Mouse (Mus musculus) adrenal gland, postnatal 10 days (tissue): Measurements from ENCODE around the gene Fam20a. TPM values are rescaled to one million over a fixed set of nuclear protein-coding genes. Genes with fewer than 3 reads are reported as not detected.
A peak's percentile ranks its signal among the peaks of the same experiment; 100 is the strongest.

Experiments used
- DNase-seq: peaks from one replicate; pipeline ENCODE4 v3.0.0; 2021; ENCODE audit warnings: mixed read lengths
- total RNA-seq, 2 experiments: library from RNA; stranded (reverse); gene quantifications; 2 replicates each; pipeline ENCODE4 v1.2.3; 2021

Fam20a gene
- total RNA-seq, 2 experiments from 2014 or later = 9.8 to 14.5 TPM

DNA sequence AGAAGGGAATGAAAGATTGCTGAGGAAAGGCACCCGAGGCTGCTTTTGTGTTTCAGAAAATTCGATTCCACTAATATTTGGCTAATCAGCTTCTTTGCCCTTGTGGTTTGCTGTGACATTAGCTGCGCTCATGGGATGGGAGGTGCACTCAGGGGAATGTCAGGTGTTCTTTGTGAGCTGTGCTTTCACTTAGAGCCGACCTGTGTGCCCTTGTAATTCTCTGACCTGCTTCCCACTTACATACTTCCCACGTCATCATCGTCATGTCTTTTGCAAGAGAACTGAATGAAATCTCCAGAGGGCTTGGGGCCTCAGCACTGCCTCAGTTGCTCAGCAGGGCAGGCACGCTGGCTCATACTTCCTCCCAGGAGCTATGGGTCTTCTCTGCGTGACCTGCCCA lies 68.9 kb downstream of the Fam20a start:
- DNase-seq = no peak

DNA sequence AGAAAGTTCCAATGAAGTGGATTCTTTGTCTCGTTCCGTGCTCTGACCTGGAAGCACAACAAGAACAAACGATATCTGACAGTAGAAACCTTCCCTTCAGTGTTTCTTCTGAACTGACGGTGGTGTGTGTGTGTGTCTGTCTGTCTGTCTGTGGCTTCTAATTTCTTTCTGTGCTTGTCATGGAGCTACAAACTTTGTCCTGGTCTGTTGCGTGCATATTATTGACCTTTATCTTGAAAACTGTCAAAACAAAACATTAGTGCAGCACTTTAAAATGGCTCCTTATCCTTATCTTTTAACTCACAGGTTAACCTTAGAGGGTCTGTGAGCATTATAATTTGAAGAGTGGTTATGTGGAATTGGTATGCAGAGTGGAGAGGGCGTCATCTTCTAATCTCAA lies 69.6 kb downstream of the Fam20a start:
- DNase-seq = no peak

GRCm38 (mm10) chr11:109651566-109652024 lies 70.5 kb downstream of the Fam20a start:
- peak; percentile 62 for DNase-seq

DNA sequence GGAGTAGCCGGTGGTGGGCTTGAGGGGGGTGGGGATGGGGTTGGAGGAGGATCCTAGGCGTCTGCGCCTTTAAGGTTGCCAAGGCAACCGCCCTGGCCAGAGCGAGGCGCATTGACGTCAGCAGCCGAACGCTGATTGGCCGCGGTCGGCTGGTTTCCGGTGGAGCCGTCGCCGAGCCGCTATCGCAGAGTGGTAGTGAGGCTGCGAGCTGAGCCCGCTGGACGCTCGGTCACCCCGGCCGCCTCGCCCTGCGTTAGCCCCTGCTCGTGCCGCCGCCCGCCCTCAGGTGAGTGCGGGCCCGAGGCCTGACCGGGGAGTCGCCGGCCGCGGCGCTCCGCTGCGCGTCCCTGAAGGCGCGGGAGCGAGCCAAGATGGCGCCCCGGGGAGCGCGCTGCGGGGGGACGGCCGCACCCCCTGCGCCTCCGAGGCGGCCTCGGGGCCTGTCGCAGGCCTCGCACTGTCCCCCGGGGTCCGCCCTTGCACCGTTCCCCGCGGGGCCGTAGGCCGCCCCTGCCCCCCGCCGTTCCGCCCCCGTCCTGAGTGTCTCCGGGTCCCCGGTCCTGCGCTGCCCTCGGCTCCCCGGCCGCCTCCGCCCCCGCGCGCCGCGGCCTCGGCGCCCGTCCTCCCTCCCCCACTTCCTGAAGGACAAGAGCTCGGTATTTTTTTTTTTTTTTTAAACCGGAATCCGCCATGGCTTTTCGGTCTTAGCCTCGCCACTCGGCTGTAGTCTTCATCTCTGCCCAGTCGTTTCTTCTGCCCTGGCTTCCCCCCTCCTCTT lies 71.1 kb downstream of the Fam20a start:
- DNase-seq = peak; percentile 95

- peak; percentile 82 for DNase-seq
These were observed 71.9 kb downstream of the Fam20a start for GRCm38 (mm10) chr11:109649975-109650701.

GRCm38 (mm10) chr11:109649206-109649605 lies 72.9 kb downstream of the Fam20a start, which contains the start of gene Prkar1a:
TSS of gene Prkar1a (plus strand) at chr11:109649405.
- no peak for DNase-seq

GRCm38 (mm10) chr11:109648510-109648909 lies 73.6 kb downstream of the Fam20a start:
- DNase-seq = no peak

DNA sequence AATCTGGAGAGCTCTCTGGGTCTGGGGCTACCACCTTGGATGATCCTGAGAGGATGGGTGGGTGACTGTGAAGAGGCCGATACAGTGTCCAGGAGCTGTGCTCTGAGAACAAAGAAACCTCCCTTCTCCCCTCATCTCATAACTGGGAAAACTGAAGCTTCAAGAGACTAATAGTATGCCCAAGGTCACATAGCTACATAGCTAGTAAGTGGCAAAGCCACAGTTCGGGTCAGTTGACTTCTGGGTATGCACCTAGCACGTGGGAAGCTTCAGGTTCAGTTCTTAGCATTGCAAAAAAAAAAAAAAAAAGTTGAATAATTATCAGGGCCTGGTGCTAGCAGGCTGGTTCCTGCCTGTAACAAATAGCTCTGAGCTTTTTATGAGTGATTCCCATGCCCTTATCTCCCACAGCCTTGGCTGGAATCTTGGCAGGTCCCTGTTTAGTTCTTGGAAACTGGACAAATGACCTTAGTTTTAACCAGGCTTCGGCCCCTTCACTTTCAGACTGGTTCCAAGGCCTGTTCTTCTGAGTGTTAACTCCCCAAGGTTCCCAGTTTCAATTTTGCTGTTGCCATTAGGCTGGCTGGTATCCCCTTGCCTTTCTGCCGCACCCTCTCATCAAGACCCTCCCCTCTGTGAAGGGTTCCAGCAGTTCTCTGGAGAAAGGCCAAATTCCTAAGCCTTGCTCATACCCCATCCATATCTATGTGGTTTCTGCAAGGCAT lies 80.4 kb downstream of the Fam20a start:
- DNase-seq = peak; percentile 74

GRCm38 (mm10) chr11:109635871-109636395 lies 86.1 kb downstream of the Fam20a start:
- no peak for DNase-seq

DNA sequence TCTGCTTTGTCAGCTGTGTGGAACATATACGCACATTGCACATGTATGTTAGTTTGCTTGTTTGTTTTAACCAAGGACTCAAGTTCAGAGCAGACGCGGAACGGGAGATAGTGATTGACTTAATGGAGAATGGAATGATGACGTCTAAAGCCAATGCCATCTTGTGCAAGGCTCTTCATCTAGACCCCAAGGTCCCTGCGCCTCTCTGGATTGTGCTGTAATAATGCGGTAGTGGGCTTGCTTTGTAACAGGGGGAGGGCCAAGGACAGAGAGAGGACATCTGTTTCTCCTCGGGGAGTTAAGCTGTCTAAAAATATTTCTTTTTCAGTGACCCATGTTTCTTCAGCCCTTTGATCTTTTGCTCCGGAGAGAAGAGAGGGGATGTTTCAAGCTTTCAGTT lies 87.2 kb downstream of the Fam20a start:
- DNase-seq = no peak

DNA sequence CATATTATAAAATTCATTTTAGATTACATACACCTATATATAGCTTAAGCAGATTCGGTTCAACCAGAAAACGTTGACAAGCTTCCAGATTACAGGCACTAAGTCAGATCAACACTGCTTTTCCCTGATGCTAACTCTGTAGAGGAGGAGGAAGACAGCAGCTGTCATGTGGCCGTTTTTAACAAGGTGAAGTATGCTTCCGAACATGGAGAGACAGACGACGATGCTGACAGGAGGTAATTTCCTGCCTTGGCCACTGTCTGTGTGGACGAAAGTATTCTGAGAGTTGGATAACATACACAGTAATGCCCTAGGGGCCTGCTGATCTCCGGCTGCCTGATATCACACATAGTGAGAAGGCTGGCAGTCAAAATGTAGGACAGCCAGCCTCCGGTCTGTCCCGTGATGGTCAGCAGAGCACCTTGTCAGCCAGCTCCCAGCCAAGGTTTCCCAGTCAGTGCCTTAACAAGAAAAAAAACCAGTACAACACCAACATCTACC lies 93.0 kb downstream of the Fam20a start:
- no peak for DNase-seq

GRCm38 (mm10) chr11:109628099-109628498 lies 94.0 kb downstream of the Fam20a start:
- no peak for DNase-seq

DNA sequence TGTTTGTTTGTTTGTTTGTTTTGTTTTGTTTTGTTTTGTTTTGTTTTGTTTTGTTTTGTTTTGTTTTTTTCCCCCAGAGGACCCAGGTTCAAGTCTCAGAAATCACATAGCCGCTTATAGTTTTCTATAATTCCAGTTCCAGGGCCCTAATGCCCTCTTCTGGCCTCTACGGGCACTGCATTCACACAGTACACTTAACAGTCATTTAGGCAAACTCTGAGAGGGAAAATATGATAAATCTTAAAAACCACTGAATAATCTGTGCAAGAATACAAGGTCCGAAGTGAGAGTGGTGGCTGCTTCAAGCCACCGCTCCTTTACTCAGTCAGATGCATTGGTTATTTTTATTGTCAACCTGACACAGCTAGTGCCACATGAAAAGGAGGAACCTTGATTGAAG lies 94.4 kb downstream of the Fam20a start:
- no peak for DNase-seq

- DNase-seq = no peak
These were observed 98.8 kb downstream of the Fam20a start for GRCm38 (mm10) chr11:109623238-109623637.

DNA sequence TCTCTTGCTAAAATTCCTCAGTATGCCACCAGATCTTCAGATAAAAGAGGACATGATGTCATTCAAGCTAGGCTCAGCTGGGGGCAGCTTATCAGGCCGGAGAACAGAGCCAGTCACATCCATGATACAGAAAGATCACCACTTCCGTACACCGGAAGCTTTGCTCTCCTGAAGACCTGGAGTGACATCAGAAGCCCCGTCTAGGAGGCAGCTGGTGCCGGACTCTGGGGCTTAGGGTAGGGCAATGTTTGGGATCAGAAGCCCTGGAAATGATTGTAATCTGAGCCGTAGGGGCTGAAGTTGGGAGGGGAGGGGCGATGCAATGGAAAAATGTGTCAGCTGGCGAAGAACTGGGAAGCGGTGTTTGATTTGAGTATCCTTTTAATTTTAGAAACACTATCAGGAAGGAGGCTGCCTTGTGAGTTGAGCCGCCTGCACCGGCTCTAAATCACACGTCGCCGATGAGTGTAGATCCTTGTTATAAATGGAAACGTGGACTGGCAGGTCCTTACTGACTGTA lies 99.5 kb downstream of the Fam20a start:
- DNase-seq = peak; percentile 30

GRCm38 (mm10) chr11:109621183-109621582 lies 100.9 kb downstream of the Fam20a start:
- peak; percentile 75 for DNase-seq

DNA sequence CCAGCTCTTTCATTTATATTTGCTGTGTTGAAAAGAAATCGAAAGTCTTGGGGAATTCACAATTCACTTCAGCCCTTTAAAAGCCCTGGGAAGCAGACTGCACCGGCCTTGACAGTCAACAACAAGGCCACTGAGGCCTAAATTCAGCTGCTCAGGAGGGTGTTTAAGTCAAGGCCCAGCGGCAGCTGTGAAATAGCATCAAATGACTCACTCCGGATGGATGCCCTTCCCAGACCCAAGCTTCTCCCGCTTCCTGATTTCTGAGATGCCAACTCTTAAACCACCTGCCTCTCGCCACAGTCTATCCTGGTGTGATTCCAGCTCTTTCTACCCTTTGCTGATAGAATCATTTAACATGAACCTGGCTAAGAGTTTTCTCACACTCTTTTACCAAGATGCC lies 101.7 kb downstream of the Fam20a start:
- DNase-seq = peak; percentile 59

Other genes starting within 250 kb of the Fam20a start
- 10 to 100 TPM; 10.6 to 14.2 TPM for gene Arsg, start 248.9 kb downstream of the Fam20a start, total RNA-seq
- 1 to 10 TPM; 2.7 to 3.9 TPM for gene Slc16a6, start 248.7 kb downstream of the Fam20a start, total RNA-seq
- 10 to 100 TPM; 35.0 to 44.2 TPM for gene Wipi1, start 110.3 kb downstream of the Fam20a start, total RNA-seq
- gene Prkar1a, start 72.9 kb downstream of the Fam20a start, total RNA-seq = 100 to 1,000 TPM; 331 to 344 TPM
- not detected for gene 1700012B07Rik, start 105.8 kb upstream of the Fam20a start, total RNA-seq